Mouse (Mus musculus): ENCODE measurements at regions not wholly inside any gene's neighbourhood (a gene's known extent, or its start where the extent isn't known, plus 50 kb on each side); places are given as distances from the start of the nearest gene placed in this dataset.
"Not testable (repeated sequence)": the region's sequence is repeated elsewhere in the genome, so short reads cannot be mapped to it uniquely, and the experiment has no call there.

DNA sequence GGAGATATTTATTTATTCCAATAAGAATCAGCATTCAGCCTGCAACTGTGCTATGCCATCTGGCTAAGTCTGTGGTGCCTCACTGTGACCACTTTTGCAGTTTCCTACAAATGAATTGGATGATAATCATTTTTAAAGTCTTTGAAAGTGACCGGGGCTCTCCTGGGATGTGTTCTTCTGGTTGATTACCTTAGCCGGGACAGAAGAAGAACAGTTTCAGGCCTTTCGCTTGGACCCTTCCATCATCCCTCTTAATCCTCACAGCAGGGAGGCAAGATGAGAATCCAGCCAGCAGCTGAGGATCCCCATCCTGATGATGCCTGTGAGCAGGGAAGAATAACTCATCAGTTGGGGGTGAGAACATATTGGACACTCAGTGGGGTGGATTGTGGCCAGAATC, 124.6 kb upstream of the Kiz start:
- H3K9ac ChIP-seq (ENCODE audit: insufficient read depth, low read depth), result no peak overlapping the region
- no peaks in the 10 kb centered on the region for H3K27me3 ChIP-seq (replicated peaks)
- H3K4me2 ChIP-seq (ENCODE audit: insufficient read depth, low read depth, poor library complexity, severe bottlenecking), result no peak overlapping the region
- DNase-seq (ENCODE audit: extremely low read depth), result no peak
- H3K4me1 ChIP-seq (ENCODE audit: control insufficient read depth in 1 of 2, insufficient read depth in 2 of 2), result peaks cover 0 to 3% of the 10 kb centered on the region in 2 experiments; a peak in 1 of 4 replicates
- H3K9me3 ChIP-seq (replicated peaks; ENCODE audit: low read length), result no peaks in the 10 kb centered on the region
- H3K4me3 ChIP-seq (replicated peaks in 1 of 3; ENCODE audit: low read depth in 2 of 3, low read length in 2 of 3, poor library complexity in 1 of 3), result no peak overlapping the region
- no peaks in the 10 kb centered on the region for H3K36me3 ChIP-seq (replicated peaks in 1 of 2; ENCODE audit: control insufficient read depth in 1 of 2, insufficient read depth in 1 of 2, low read length in 1 of 2)
- H3K27ac ChIP-seq (ENCODE audit: insufficient read depth, low read depth), result no peak overlapping the region
- TF ChIP-seq MYC (IDR thresholded peaks at IDR 0.05; ENCODE audit: low read depth, low read length) (no peak), GABPA (IDR thresholded peaks at IDR 0.05; ENCODE audit: insufficient replicate concordance, low read depth, low read length) (no peak), MXI1 (IDR thresholded peaks at IDR 0.05; ENCODE audit: low read depth, low read length) (no peak), IRF4 (IDR thresholded peaks at IDR 0.05; ENCODE audit: low read depth, low read length) (no peak), MAX (IDR thresholded peaks at IDR 0.05; ENCODE audit: low read length) (no peak), CTCF (conservative IDR thresholded peaks at IDR 0.05 in 1 of 2, IDR thresholded peaks at IDR 0.05 in 1 of 2; ENCODE audit: low read depth in 2 of 2, low read length in 2 of 2) (no peak), RAD21 (IDR thresholded peaks at IDR 0.05; ENCODE audit: low read depth, low read length) (no peak)
- in situ Hi-C loops (cut with MboI; ENCODE audit: low pct_ligation_motif_present, low pct_unique_long_range_greater_than_20kb, low sequenced_read_pairs), result no loop called here
- H3K79me2 ChIP-seq (replicated peaks; ENCODE audit: control insufficient read depth, extremely low read depth, insufficient read depth, poor library complexity, severe bottlenecking), result no peaks in the 10 kb centered on the region
- dilution Hi-C loops (cut with MboI; ENCODE audit: extremely low pct_ligation_motif_present, extremely low pct_unique_long_range_greater_than_20kb, low sequenced_read_pairs), result no loop called here

GRCm38 (mm10) chr2:146732891-146733290, 122.8 kb upstream of the Kiz start:
- H3K36me3 ChIP-seq (replicated peaks in 1 of 2; ENCODE audit: control insufficient read depth in 1 of 2, insufficient read depth in 1 of 2, low read length in 1 of 2); H3K27me3 ChIP-seq (replicated peaks); H3K9ac ChIP-seq (ENCODE audit: insufficient read depth, low read depth); H3K9me3 ChIP-seq (replicated peaks; ENCODE audit: low read length); H3K79me2 ChIP-seq (replicated peaks; ENCODE audit: control insufficient read depth, extremely low read depth, insufficient read depth, poor library complexity, severe bottlenecking); H3K4me2 ChIP-seq (ENCODE audit: insufficient read depth, low read depth, poor library complexity, severe bottlenecking); H3K4me1 ChIP-seq (ENCODE audit: control insufficient read depth in 1 of 2, insufficient read depth in 2 of 2); H3K27ac ChIP-seq (ENCODE audit: insufficient read depth, low read depth); H3K4me3 ChIP-seq (replicated peaks in 1 of 3; ENCODE audit: low read depth in 2 of 3, low read length in 2 of 3, poor library complexity in 1 of 3); dilution Hi-C loops (cut with MboI; ENCODE audit: extremely low pct_ligation_motif_present, extremely low pct_unique_long_range_greater_than_20kb, low sequenced_read_pairs); in situ Hi-C loops (cut with MboI; ENCODE audit: low pct_ligation_motif_present, low pct_unique_long_range_greater_than_20kb, low sequenced_read_pairs): not testable (repeated sequence)
- DNase-seq (ENCODE audit: extremely low read depth), result peak; percentile 8

DNA sequence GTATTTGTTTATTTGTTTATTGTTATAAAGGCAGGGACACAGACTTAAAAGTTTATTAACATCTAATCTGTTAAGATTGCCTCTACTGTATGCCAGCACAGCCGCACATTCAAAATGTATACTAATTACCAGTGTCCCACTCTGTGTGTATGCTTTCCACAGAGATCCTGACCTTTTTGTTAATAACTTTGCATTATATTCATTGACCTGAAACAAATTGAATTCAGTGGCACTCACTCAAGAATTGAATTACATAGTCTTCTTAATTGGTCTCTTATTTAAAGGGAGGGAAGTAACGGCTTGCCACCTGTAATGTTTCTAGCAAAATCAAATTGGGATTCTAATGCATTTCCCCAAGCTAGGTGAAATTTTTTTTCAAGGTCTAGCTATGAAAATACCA, 111.3 kb upstream of the Kiz start:
- H3K36me3 ChIP-seq (replicated peaks in 1 of 2; ENCODE audit: control insufficient read depth in 1 of 2, insufficient read depth in 1 of 2, low read length in 1 of 2), result no peaks in the 10 kb centered on the region
- H3K9ac ChIP-seq (ENCODE audit: insufficient read depth, low read depth), result no peak overlapping the region
- no peak overlapping the region for H3K4me2 ChIP-seq (ENCODE audit: insufficient read depth, low read depth, poor library complexity, severe bottlenecking)
- no peaks in the 10 kb centered on the region for H3K4me1 ChIP-seq (ENCODE audit: control insufficient read depth in 1 of 2, insufficient read depth in 2 of 2)
- dilution Hi-C loops (cut with MboI; ENCODE audit: extremely low pct_ligation_motif_present, extremely low pct_unique_long_range_greater_than_20kb, low sequenced_read_pairs), result no loop called here
- no peaks in the 10 kb centered on the region for H3K9me3 ChIP-seq (replicated peaks; ENCODE audit: low read length)
- H3K4me3 ChIP-seq (replicated peaks in 1 of 3; ENCODE audit: low read depth in 2 of 3, low read length in 2 of 3, poor library complexity in 1 of 3), result no peak overlapping the region
- H3K27ac ChIP-seq (ENCODE audit: insufficient read depth, low read depth), result no peak overlapping the region
- TF ChIP-seq PAX5 (IDR thresholded peaks at IDR 0.05; ENCODE audit: low read length) (no peak), ZC3H11A (IDR thresholded peaks at IDR 0.05; ENCODE audit: low read depth, low read length) (no peak), ZNF384 (IDR thresholded peaks at IDR 0.05; ENCODE audit: low read depth, low read length) (no peak)
- H3K79me2 ChIP-seq (replicated peaks; ENCODE audit: control insufficient read depth, extremely low read depth, insufficient read depth, poor library complexity, severe bottlenecking), result no peaks in the 10 kb centered on the region
- in situ Hi-C loops (cut with MboI; ENCODE audit: low pct_ligation_motif_present, low pct_unique_long_range_greater_than_20kb, low sequenced_read_pairs), result no loop called here
- DNase-seq (ENCODE audit: extremely low read depth), result no peak
- H3K27me3 ChIP-seq (replicated peaks), result no peaks in the 10 kb centered on the region

All from CH12.LX (cell line).